Mouse (Mus musculus): ENCODE measurements around the gene Aldh3a2. TPM values are rescaled to one million over a fixed set of nuclear protein-coding genes. Genes with fewer than 3 reads are reported as not detected.
"Not testable (repeated sequence)": the region's sequence is repeated elsewhere in the genome, so short reads cannot be mapped to it uniquely, and the experiment has no call there.

Aldh3a2 gene
- polyA plus RNA-seq (2015; fragmentation: Nextera tagmentation; extraction: Ambion mirVana), result 47.8 and 49.4 TPM in 2 replicates

DNA sequence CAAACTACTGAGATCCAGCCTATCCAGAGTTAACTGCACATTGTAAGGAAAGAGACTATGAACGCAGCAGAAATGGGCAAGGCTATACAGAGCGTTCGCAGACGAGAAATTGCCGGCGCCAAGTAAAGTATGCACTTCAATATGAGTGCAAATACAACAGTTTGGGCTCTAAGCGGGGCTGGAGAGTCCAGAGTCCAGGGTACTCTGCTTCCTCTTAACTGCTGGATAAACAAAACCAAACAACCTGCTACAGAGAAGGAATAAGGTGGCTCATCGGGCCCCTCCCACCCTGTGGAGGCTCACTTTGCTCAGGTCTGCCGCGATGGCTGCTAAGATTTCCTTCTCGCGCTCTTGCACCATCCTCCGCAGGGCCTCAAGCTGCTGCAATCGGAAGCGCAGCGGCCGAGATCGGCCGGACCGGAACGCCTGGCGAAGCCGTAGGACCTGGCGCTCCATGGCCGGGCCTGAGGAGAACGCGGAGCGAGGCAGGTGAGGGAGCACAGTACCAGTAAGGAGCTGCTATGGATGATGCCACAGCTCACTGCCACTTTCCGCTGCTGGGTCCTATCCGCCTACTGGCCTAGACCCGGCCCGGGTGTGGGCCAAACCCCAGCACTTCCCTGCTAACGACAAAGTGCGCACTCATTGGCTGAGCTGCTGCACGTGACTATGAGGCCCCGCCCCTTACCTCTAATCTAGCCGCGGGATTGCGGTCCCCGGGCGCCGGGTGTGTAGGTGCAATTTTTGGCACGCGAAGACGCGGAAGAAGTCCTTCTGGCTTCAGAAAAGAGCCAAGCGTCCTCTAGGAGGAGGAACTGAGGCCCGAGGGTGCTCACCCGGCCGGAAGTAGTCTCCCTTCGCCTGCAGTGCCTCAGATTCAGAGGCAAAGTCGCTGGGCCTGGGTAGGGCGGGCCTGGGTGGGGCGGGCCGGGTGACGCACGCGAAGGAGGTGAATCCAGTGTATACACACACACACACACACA, at the start of gene Aldh3a2:
Gene Aldh3a2 (minus strand): TSS at position 914 of the 983 bp plus-strand sequence.
- ATAC-seq (ENCODE audit: low read depth), result peak; percentile 100
- under 1% methylated on average over 58 of the region's 58 CpGs for WGBS

DNA sequence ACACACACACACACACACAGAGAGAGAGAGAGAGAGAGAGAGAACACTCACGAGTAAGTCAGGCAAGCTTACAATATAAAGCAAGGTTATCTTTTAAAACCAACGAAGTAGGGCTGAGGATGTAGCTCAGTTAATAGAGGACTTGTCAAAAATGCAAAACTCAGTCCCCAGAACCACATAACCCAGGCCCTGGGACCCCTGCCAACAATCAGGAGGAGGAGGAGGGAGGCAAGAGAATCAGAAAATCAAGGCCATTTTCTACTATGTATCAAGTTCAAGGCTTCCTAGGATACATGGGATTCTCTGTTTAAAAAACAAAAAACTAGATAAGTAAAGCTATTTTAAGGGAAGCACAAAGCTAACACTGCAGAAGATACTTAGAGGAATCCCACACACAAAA, 49.6 kb upstream of the Aldh3a2 start:
- Histone ChIP-seq H3K4me1 (replicated peaks; ENCODE audit: control insufficient read depth, insufficient read depth, low read length) (no peaks in the 10 kb centered on the region; the same call in 1 of the 2 replicates), H3K27ac (ENCODE audit: low read length) (no peak overlapping the region), H3K9me3 (ENCODE audit: control insufficient read depth, low read length) (no peaks in the 10 kb centered on the region), H3K36me3 (ENCODE audit: control insufficient read depth, insufficient read depth, low read length) (no peaks in the 10 kb centered on the region), H3K4me2 (ENCODE audit: low read depth, low read length) (no peak overlapping the region), H3K9ac (ENCODE audit: low read length) (no peak overlapping the region), H3K4me3 (ENCODE audit: low read length) (no peak overlapping the region), H3K27me3 (ENCODE audit: control insufficient read depth, insufficient read depth, low read depth, low read length) (no peaks in the 10 kb centered on the region)
- ATAC-seq (ENCODE audit: low read depth), result no peak
- WGBS, result 33% methylated on average over 2 of the region's 2 CpGs

More for the DNA sequence above, at the start of gene Aldh3a2:
- peaks cover 19% of the 10 kb centered on the region for H3K36me3 ChIP-seq (ENCODE audit: control insufficient read depth, insufficient read depth, low read length)
- H3K27me3 ChIP-seq (ENCODE audit: control insufficient read depth, insufficient read depth, low read depth, low read length), result no peaks in the 10 kb centered on the region
- peaks cover 8% of the 10 kb centered on the region; the same call in 1 of the 2 replicates for H3K4me1 ChIP-seq (replicated peaks; ENCODE audit: control insufficient read depth, insufficient read depth, low read length)
- peak within 1 kb of the TSS; percentile 63 for H3K4me2 ChIP-seq (ENCODE audit: low read depth, low read length)
- peak within 1 kb of the TSS; percentile 77 for H3K4me3 ChIP-seq (ENCODE audit: low read length)
- peak within 1 kb of the TSS; percentile 96 for H3K27ac ChIP-seq (ENCODE audit: low read length)
- no peaks in the 10 kb centered on the region for H3K9me3 ChIP-seq (ENCODE audit: control insufficient read depth, low read length)
- peak within 1 kb of the TSS; percentile 81 for H3K9ac ChIP-seq (ENCODE audit: low read length)

DNA sequence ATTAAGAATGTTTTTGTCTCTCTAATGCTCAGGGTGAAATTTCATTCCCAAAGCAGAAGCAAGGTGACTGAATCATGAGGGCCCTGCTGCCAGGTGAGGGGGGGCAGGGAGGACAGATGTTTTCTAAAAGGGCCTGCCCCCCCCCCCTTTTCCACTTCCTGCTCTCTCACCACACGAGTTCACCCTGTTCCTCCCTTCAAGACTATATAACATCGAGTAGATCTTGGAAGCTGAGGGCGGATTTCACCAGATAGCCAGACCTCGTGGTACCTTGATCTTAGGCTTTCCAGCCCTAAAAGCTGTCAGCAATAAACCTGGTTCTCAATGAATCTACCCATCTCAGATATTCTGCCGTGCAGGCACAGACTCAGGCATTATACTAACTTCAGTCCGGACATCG, 43.1 kb upstream of the Aldh3a2 start:
- ATAC-seq (ENCODE audit: low read depth), result no peak
- no peak overlapping the region for H3K4me3 ChIP-seq (ENCODE audit: low read length)
- H3K4me2 ChIP-seq (ENCODE audit: low read depth, low read length), result no peak overlapping the region
- peaks cover 3% of the 10 kb centered on the region for H3K9me3 ChIP-seq (ENCODE audit: control insufficient read depth, low read length)
- no peak overlapping the region for H3K9ac ChIP-seq (ENCODE audit: low read length)
- no peaks in the 10 kb centered on the region for H3K27me3 ChIP-seq (ENCODE audit: control insufficient read depth, insufficient read depth, low read depth, low read length)
- 51% methylated on average over 7 of the region's 7 CpGs for WGBS
- H3K27ac ChIP-seq (ENCODE audit: low read length), result no peak overlapping the region
- H3K4me1 ChIP-seq (replicated peaks; ENCODE audit: control insufficient read depth, insufficient read depth, low read length), result no peaks in the 10 kb centered on the region
- no peaks in the 10 kb centered on the region for H3K36me3 ChIP-seq (ENCODE audit: control insufficient read depth, insufficient read depth, low read length)

GRCm38 (mm10) chr11:61309831-61310230, 42.6 kb upstream of the Aldh3a2 start:
- H3K4me3 ChIP-seq (ENCODE audit: low read length), result no peak overlapping the region
- no peaks in the 10 kb centered on the region for H3K27me3 ChIP-seq (ENCODE audit: control insufficient read depth, insufficient read depth, low read depth, low read length)
- WGBS, result 60% methylated on average over 12 of the region's 12 CpGs
- ATAC-seq (ENCODE audit: low read depth), result no peak
- no peak overlapping the region for H3K4me2 ChIP-seq (ENCODE audit: low read depth, low read length)
- peaks cover 3% of the 10 kb centered on the region for H3K9me3 ChIP-seq (ENCODE audit: control insufficient read depth, low read length)
- no peaks in the 10 kb centered on the region for H3K36me3 ChIP-seq (ENCODE audit: control insufficient read depth, insufficient read depth, low read length)
- H3K27ac ChIP-seq (ENCODE audit: low read length), result no peak overlapping the region
- H3K9ac ChIP-seq (ENCODE audit: low read length), result no peak overlapping the region
- no peaks in the 10 kb centered on the region for H3K4me1 ChIP-seq (replicated peaks; ENCODE audit: control insufficient read depth, insufficient read depth, low read length)

DNA sequence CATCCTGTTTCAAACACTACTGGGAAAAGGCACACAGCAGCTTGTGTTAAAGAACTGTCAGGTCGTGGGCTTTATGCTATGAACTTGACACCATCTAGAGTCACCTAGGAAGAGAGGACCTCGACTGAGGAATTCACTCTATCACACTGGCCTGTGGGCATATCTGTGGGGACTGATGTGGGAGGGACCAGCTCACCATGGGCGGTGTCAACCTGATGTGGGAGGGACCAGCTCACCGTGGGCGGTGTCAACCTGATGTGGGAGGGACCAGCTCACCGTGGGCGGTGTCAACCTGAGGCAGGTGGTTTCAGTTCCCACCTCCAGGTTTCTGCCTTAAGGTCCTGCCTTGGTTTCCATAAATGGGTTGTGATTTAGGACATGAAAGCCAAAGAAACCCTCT, 40.5 kb upstream of the Aldh3a2 start:
- no peak overlapping the region for H3K27ac ChIP-seq (ENCODE audit: low read length)
- H3K4me1 ChIP-seq (replicated peaks; ENCODE audit: control insufficient read depth, insufficient read depth, low read length), result no peaks in the 10 kb centered on the region
- H3K9ac ChIP-seq (ENCODE audit: low read length), result no peak overlapping the region
- H3K4me2 ChIP-seq (ENCODE audit: low read depth, low read length), result no peak overlapping the region
- H3K4me3 ChIP-seq (ENCODE audit: low read length), result no peak overlapping the region
- peaks cover 3% of the 10 kb centered on the region for H3K9me3 ChIP-seq (ENCODE audit: control insufficient read depth, low read length)
- H3K27me3 ChIP-seq (ENCODE audit: control insufficient read depth, insufficient read depth, low read depth, low read length), result no peaks in the 10 kb centered on the region
- no peak for ATAC-seq (ENCODE audit: low read depth)
- 36% methylated on average over 7 of the region's 7 CpGs for WGBS
- no peaks in the 10 kb centered on the region for H3K36me3 ChIP-seq (ENCODE audit: control insufficient read depth, insufficient read depth, low read length)

DNA sequence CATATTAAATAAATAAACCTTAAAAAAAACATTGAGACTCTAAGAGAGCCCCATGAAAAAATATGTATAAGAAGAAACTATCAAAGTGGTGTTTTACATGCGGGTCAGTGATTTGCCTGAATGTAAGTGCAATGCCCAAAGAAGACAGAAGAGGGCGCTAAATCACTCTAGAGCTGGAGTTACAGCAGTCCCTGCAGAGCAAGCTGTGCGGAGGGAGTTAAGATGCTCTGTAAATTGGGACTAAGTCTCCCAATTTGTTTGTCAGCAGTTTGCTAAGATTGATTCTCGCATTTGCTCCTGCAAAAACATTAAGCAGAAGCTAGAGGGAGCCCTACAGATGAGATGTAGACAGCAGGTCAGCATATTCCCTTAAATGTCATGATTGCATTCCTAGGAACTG, 38.1 kb upstream of the Aldh3a2 start:
- no peak for ATAC-seq (ENCODE audit: low read depth)
- Histone ChIP-seq H3K4me3 (ENCODE audit: low read length) (no peak overlapping the region), H3K4me2 (ENCODE audit: low read depth, low read length) (no peak overlapping the region), H3K4me1 (replicated peaks; ENCODE audit: control insufficient read depth, insufficient read depth, low read length) (peaks cover 8% of the 10 kb centered on the region), H3K9ac (ENCODE audit: low read length) (no peak overlapping the region), H3K9me3 (ENCODE audit: control insufficient read depth, low read length) (peaks cover 3% of the 10 kb centered on the region), H3K36me3 (ENCODE audit: control insufficient read depth, insufficient read depth, low read length) (no peaks in the 10 kb centered on the region), H3K27ac (ENCODE audit: low read length) (no peak overlapping the region), H3K27me3 (ENCODE audit: control insufficient read depth, insufficient read depth, low read depth, low read length) (no peaks in the 10 kb centered on the region)
- WGBS, result 77% methylated on average over 4 of the region's 4 CpGs

DNA sequence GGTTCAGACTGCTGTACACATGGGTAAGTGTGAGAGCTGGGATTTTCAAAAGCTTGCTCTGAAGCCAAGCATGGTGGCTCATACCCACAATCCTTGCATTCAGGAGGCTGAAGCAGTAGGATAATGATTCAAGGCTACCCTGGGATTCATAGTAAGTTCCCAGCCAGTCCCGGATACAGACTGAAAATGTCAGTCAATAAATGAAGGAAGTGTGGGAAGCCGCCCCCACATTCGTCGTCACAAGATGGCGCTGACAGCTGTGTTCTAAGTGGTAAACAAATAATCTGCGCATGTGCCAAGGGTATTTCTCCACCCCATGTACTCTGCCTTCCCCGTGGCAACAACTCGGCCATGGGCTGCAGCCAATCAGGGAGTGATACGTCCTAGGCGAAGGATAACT, 37.3 kb upstream of the Aldh3a2 start:
- ATAC-seq (ENCODE audit: low read depth), result not testable (repeated sequence)
- 94% methylated on average over 6 of the region's 10 CpGs for WGBS

GRCm38 (mm10) chr11:61300716-61301392, 33.6 kb upstream of the Aldh3a2 start:
- ATAC-seq (ENCODE audit: low read depth), result peak; percentile 87
- Histone ChIP-seq H3K4me2 (ENCODE audit: low read depth, low read length) (peak overlapping the region; percentile 53), H3K27ac (ENCODE audit: low read length) (peak overlapping the region; percentile 30; the same call in 1 of the 2 replicates), H3K9me3 (ENCODE audit: control insufficient read depth, low read length) (peaks cover 3% of the 10 kb centered on the region), H3K4me1 (replicated peaks; ENCODE audit: control insufficient read depth, insufficient read depth, low read length) (peaks cover 10% of the 10 kb centered on the region), H3K27me3 (ENCODE audit: control insufficient read depth, insufficient read depth, low read depth, low read length) (no peaks in the 10 kb centered on the region), H3K9ac (ENCODE audit: low read length) (peak overlapping the region; percentile 48), H3K4me3 (ENCODE audit: low read length) (peak overlapping the region; percentile 33), H3K36me3 (ENCODE audit: control insufficient read depth, insufficient read depth, low read length) (no peaks in the 10 kb centered on the region)
- WGBS, result 21% methylated on average over 13 of the region's 16 CpGs

More for the DNA sequence above, 37.3 kb upstream of the Aldh3a2 start:
- H3K9ac ChIP-seq (ENCODE audit: low read length); H3K4me3 ChIP-seq (ENCODE audit: low read length); H3K27ac ChIP-seq (ENCODE audit: low read length); H3K27me3 ChIP-seq (ENCODE audit: control insufficient read depth, insufficient read depth, low read depth, low read length); H3K4me2 ChIP-seq (ENCODE audit: low read depth, low read length); H3K9me3 ChIP-seq (ENCODE audit: control insufficient read depth, low read length); H3K36me3 ChIP-seq (ENCODE audit: control insufficient read depth, insufficient read depth, low read length): not testable (repeated sequence)
- peaks cover 10% of the 10 kb centered on the region for H3K4me1 ChIP-seq (replicated peaks; ENCODE audit: control insufficient read depth, insufficient read depth, low read length)

DNA sequence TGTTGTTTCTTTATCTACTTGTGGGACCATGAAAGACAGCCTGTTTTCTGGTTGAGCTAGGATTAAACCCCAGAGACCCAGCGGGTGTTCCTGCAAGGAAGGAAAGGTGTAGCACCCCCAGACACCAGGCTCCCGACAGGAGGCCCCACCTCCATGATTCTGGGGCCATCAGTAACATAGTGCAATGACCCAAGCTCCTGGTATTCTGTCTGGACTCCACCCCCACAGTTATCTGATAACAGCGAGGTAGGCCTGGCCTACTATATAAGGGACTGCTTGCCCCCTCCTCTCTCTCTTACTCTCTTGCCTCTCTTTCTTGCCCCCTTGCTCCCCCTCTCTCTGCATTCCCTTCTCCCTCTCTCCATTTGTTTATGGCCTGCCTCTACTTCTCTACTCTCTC, 32.9 kb upstream of the Aldh3a2 start:
- Histone ChIP-seq H3K4me1 (replicated peaks; ENCODE audit: control insufficient read depth, insufficient read depth, low read length) (peaks cover 10% of the 10 kb centered on the region), H3K4me3 (ENCODE audit: low read length) (no peak overlapping the region), H3K9me3 (ENCODE audit: control insufficient read depth, low read length) (peaks cover 4% of the 10 kb centered on the region; the same call in 1 of the 2 replicates), H3K27ac (ENCODE audit: low read length) (no peak overlapping the region), H3K27me3 (ENCODE audit: control insufficient read depth, insufficient read depth, low read depth, low read length) (no peaks in the 10 kb centered on the region), H3K4me2 (ENCODE audit: low read depth, low read length) (no peak overlapping the region; the same call in 1 of the 2 replicates), H3K36me3 (ENCODE audit: control insufficient read depth, insufficient read depth, low read length) (no peaks in the 10 kb centered on the region), H3K9ac (ENCODE audit: low read length) (peak overlapping the region; percentile 48; the same call in 1 of the 2 replicates)
- no peak for ATAC-seq (ENCODE audit: low read depth)
- 54% methylated on average over 3 of the region's 3 CpGs for WGBS
